7 mouse cellular contexts compared by ENCODE assay signal in the genomic region with DNA sequence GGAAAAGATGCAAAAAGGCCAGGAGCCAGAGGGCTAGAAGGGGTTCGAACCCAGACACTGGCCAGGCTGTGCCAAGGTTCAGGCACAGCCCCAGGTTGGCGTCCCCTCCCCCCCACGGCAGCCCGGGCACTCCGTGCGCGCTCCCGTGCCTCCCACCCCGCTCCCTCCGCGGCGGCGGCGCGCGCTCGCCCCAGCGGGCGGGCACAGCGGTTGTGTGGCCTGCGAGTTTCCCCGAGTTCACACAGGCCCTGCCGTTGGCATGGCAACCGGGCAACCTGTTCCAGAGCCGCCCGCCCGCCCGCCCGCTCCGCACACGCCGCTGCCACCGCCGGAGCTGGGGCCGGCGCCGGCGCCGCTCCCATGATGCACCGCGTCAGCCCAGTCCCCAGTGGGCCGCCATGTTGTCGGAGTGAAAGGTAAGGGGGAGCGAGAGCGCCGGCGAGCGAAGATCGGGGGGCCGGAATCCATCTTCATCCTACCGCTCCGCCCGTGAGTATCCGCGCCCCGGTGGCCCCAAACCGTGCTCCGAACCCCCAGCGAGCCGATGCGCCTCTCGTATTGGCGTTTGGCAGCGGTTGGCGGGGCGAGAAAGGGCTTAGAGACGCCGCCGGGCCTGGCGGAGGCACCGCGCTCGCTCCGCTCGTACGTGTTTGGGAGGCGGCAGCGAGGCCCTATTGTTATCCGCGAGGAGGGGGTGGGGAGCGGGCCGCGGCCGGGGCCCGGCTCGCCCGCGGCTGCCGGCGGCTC. TPM values are rescaled to one million over a fixed set of nuclear protein-coding genes. Genes with fewer than 3 reads are reported as not detected.
DNase-seq lines count a peak whose midpoint lies in the region; ATAC-seq lines count a peak whose summit lies in the region.

A gene (plus strand): TSS at position 343 of the 747 bp plus-strand sequence.

- WGBS in embryonic facial prominence, embryonic 10.5 days: under 1% methylated on average over 90 of the region's 90 CpGs
- WGBS in limb, embryonic 10.5 days: under 1% methylated on average over 81 of the region's 90 CpGs
- under 1% methylated on average over 83 of the region's 90 CpGs for WGBS in midbrain, embryonic 13.5 days

- H3K4me2 ChIP-seq in midbrain, embryonic 13.5 days (replicated peaks): peak within 1 kb of the TSS; percentile 89

- H3K9ac ChIP-seq in midbrain, embryonic 13.5 days (replicated peaks): peak within 1 kb of the TSS; percentile 92

- H3K4me1 ChIP-seq in embryonic facial prominence, embryonic 10.5 days: peaks cover 38% of the 10 kb centered on the region
- H3K4me1 ChIP-seq in limb, embryonic 10.5 days: peaks cover 22% of the 10 kb centered on the region
- H3K4me1 ChIP-seq in midbrain, embryonic 13.5 days (replicated peaks): peaks cover 34% of the 10 kb centered on the region

- ATAC-seq in granulocyte monocyte progenitor cell, adult 5-6 weeks (replicated peaks; ENCODE audit: poor library complexity, severe bottlenecking): peak; percentile 87
- peak; percentile 95 for ATAC-seq in midbrain, embryonic 13.5 days

- peak within 1 kb of the TSS; percentile 99 for H3K27ac ChIP-seq in embryonic facial prominence, embryonic 10.5 days (replicated peaks)
- H3K27ac ChIP-seq in limb, embryonic 10.5 days: peak within 1 kb of the TSS; percentile 99
- H3K27ac ChIP-seq in midbrain, embryonic 13.5 days: peak within 1 kb of the TSS; percentile 98

- H3K9me3 ChIP-seq in embryonic facial prominence, embryonic 10.5 days: no peaks in the 10 kb centered on the region
- no peaks in the 10 kb centered on the region for H3K9me3 ChIP-seq in limb, embryonic 10.5 days (replicated peaks)
- no peaks in the 10 kb centered on the region for H3K9me3 ChIP-seq in midbrain, embryonic 13.5 days

- DNase-seq in adrenal gland, postnatal 10 days: peak; percentile 94
- peak; percentile 98 for DNase-seq in embryonic facial prominence, embryonic 10.5 days (ENCODE audit: low spot score)
- DNase-seq in kidney, adult 11 months: peak; percentile 93
- DNase-seq in limb, embryonic 10.5 days (ENCODE audit: low spot score): peak; percentile 97
- DNase-seq in spleen, adult 12 weeks (ENCODE audit: low spot score): peak; percentile 80

- no peaks in the 10 kb centered on the region for H3K27me3 ChIP-seq in embryonic facial prominence, embryonic 10.5 days (replicated peaks; ENCODE audit: low read depth, poor library complexity, severe bottlenecking)
- H3K27me3 ChIP-seq in limb, embryonic 10.5 days (ENCODE audit: low read depth, poor library complexity, severe bottlenecking): no peaks in the 10 kb centered on the region
- H3K27me3 ChIP-seq in midbrain, embryonic 13.5 days: no peaks in the 10 kb centered on the region

- peak within 1 kb of the TSS; percentile 94 for H3K4me3 ChIP-seq in embryonic facial prominence, embryonic 10.5 days
- H3K4me3 ChIP-seq in limb, embryonic 10.5 days: peak within 1 kb of the TSS; percentile 91
- peak within 1 kb of the TSS; percentile 81 for H3K4me3 ChIP-seq in midbrain, embryonic 13.5 days (replicated peaks)

- peaks cover 20% of the 10 kb centered on the region for H3K36me3 ChIP-seq in embryonic facial prominence, embryonic 10.5 days (replicated peaks)
- H3K36me3 ChIP-seq in limb, embryonic 10.5 days: peaks cover 16% of the 10 kb centered on the region
- H3K36me3 ChIP-seq in midbrain, embryonic 13.5 days: 0 out of 2 replicates have a peak, but pooled peaks cover 3% of the 10 kb centered on the region

RNA-seq across cellular contexts. Expression of the gene that starts here (rescaled TPM):
- total RNA-seq in adrenal gland, postnatal 10 days (2021): 10 to 100 TPM; 68.9 to 81.9 TPM
- polyA plus RNA-seq in embryonic facial prominence, embryonic 10.5 days (2016; fragmentation: Nextera tagmentation; extraction: Ambion mirVana): 120 and 129 TPM in 2 replicates
- 46.9 and 56.5 TPM in 2 replicates for total RNA-seq in granulocyte monocyte progenitor cell, adult 5-6 weeks (2014; fragmentation: Nextera tagmentation)
- 40.2 and 43.3 TPM in 2 replicates for total RNA-seq in granulocyte monocyte progenitor cell, adult 5-6 weeks (2017)
- 116 and 124 TPM in 2 replicates for polyA plus RNA-seq in limb, embryonic 10.5 days (2016; fragmentation: Nextera tagmentation; extraction: Ambion mirVana)
- polyA plus RNA-seq in midbrain, embryonic 13.5 days (2015; fragmentation: Nextera tagmentation; extraction: Ambion mirVana): 120 TPM in 2 replicates

Comparison
In these comparisons a context has a peak if more than half of its experiments do, and no peak if none do; other contexts are left out.
1. Peak in every context shown above with its lines: DNase-seq, ATAC-seq, H3K4me3 ChIP-seq and H3K27ac ChIP-seq.